Mouse (Mus musculus) intestine, embryonic 14.5 days (tissue): ENCODE results near the gene Sema3f. TPM values are rescaled to one million over a fixed set of nuclear protein-coding genes. Genes with fewer than 3 reads are reported as not detected.
"Not testable (repeated sequence)": the region's sequence is repeated elsewhere in the genome, so short reads cannot be mapped to it uniquely, and the experiment has no call there.

Experiments used
- ATAC-seq: fragments of 200-750 bp; cut with Nextera tagmentation; replicated peaks from 2 replicates; pipeline ENCODE4 v1.8.0; 2017; ENCODE audit warnings: low read depth, moderate number of reproducible peaks, moderate TSS enrichment, moderate library complexity; ENCODE audit not compliant: low FRiP score, low TSS enrichment
- DNase-seq: peaks from one replicate; pipeline ENCODE4 v3.0.0-alpha.2; 2018; ENCODE audit warnings: low spot score
- H3K27ac ChIP-seq: fragments of 300-500 bp; sonication (generic); 2 replicates; pipeline ENCODE4 v1.5.1; 2014; ENCODE audit warnings: low read depth, mild to moderate bottlenecking, control low read depth
- H3K27me3 ChIP-seq: fragments of 300-500 bp; sonication (generic); replicated peaks from 2 replicates; pipeline ENCODE4 v1.6.1; 2014; ENCODE audit warnings: low read length, control low read depth; ENCODE audit not compliant: control insufficient read depth, insufficient read depth
- H3K36me3 ChIP-seq: fragments of 300-500 bp; sonication (generic); 2 replicates; pipeline ENCODE4 v1.6.1; 2014; ENCODE audit warnings: low read length, control low read depth; ENCODE audit not compliant: control insufficient read depth, insufficient read depth
- H3K4me1 ChIP-seq: fragments of 300-500 bp; sonication (generic); replicated peaks from 2 replicates; pipeline ENCODE4 v1.6.1; 2014; ENCODE audit warnings: low read length, control low read depth, mixed read lengths; ENCODE audit not compliant: control insufficient read depth, insufficient read depth
- H3K4me2 ChIP-seq: fragments of 300-500 bp; sonication (generic); 2 replicates; pipeline ENCODE4 v1.6.1; 2014; ENCODE audit warnings: low read length
- H3K4me3 ChIP-seq: fragments of 300-500 bp; sonication (generic); 2 replicates; pipeline ENCODE4 v1.5.1; 2014; ENCODE audit warnings: low read depth, low read length, control low read depth, mixed read lengths
- H3K9ac ChIP-seq: fragments of 300-500 bp; sonication (generic); 2 replicates; pipeline ENCODE4 v1.6.1; 2014; ENCODE audit warnings: mild to moderate bottlenecking, low read length
- H3K9me3 ChIP-seq: fragments of 300-500 bp; sonication (generic); 2 replicates; pipeline ENCODE4 v1.6.1; 2016; ENCODE audit warnings: low read length, control low read depth; ENCODE audit not compliant: control insufficient read depth
- WGBS: fragments of 180-500 bp; shearing (Covaris S2); extraction: QIAGEN DNeasy Blood & Tissue Kit; methylation state at CpG from one replicate; pipeline ENCODE4 v1.1.7; 2014; 5-methylcytosine and 5-hydroxymethylcytosine counted together
- polyA plus RNA-seq: library from polyadenylated mRNA; unstranded; fragments of >200 nt; fragmentation: Nextera tagmentation; extraction: Ambion mirVana; gene quantifications from 2 replicates; pipeline ENCODE4 v1.2.1, GENCODE M21; 2014

Sema3f gene
- polyA plus RNA-seq, 1 experiment from 2014 or later = 16.3 TPM

GRCm38 (mm10) chr9:107690391-107690790, 19.9 kb downstream of the Sema3f start:
- H3K36me3 ChIP-seq = peaks cover 58% of the 10 kb centered on the region
- DNase-seq (no peak), ATAC-seq (no peak)
- no peak overlapping the region for H3K4me3 ChIP-seq
- 72% methylated on average over 8 of the region's 8 CpGs for WGBS
- H3K9me3 ChIP-seq = no peaks in the 10 kb centered on the region
- no peaks in the 10 kb centered on the region for H3K27me3 ChIP-seq
- H3K4me2 ChIP-seq = no peak overlapping the region
- no peaks in the 10 kb centered on the region for H3K4me1 ChIP-seq
- no peak overlapping the region for H3K9ac ChIP-seq
- H3K27ac ChIP-seq = no peak overlapping the region

- Histone ChIP-seq H3K9me3 (no peaks in the 10 kb centered on the region), H3K4me2 (no peak overlapping the region), H3K9ac (no peak overlapping the region), H3K4me3 (no peak overlapping the region), H3K36me3 (peaks cover 66% of the 10 kb centered on the region), H3K27ac (no peak overlapping the region), H3K27me3 (no peaks in the 10 kb centered on the region), H3K4me1 (no peaks in the 10 kb centered on the region)
- ATAC-seq (no peak), DNase-seq (no peak)
- 80% methylated on average over 7 of the region's 7 CpGs for WGBS
Measured at GRCm38 (mm10) chr9:107688939-107689338, 21.3 kb downstream of the Sema3f start.

GRCm38 (mm10) chr9:107688415-107688814, 21.9 kb downstream of the Sema3f start:
- no peaks in the 10 kb centered on the region for H3K9me3 ChIP-seq
- H3K4me1 ChIP-seq = no peaks in the 10 kb centered on the region
- WGBS = 80% methylated on average over 5 of the region's 5 CpGs
- no peak overlapping the region for H3K9ac ChIP-seq
- no peak overlapping the region for H3K27ac ChIP-seq
- no peaks in the 10 kb centered on the region for H3K27me3 ChIP-seq
- no peak overlapping the region for H3K4me3 ChIP-seq
- DNase-seq (no peak), ATAC-seq (no peak)
- no peak overlapping the region for H3K4me2 ChIP-seq
- H3K36me3 ChIP-seq = peaks cover 71% of the 10 kb centered on the region

GRCm38 (mm10) chr9:107685231-107685981, 24.9 kb downstream of the Sema3f start:
- WGBS = 45% methylated on average over 17 of the region's 17 CpGs
- H3K36me3 ChIP-seq = peaks cover 69% of the 10 kb centered on the region
- H3K4me3 ChIP-seq = no peak overlapping the region
- H3K4me1 ChIP-seq = no peaks in the 10 kb centered on the region
- peak; percentile 88 for DNase-seq
- H3K27ac ChIP-seq = no peak overlapping the region
- H3K4me2 ChIP-seq = no peak overlapping the region
- no peak overlapping the region for H3K9ac ChIP-seq
- ATAC-seq = peak; percentile 72
- no peaks in the 10 kb centered on the region for H3K9me3 ChIP-seq
- no peaks in the 10 kb centered on the region for H3K27me3 ChIP-seq

GRCm38 (mm10) chr9:107682405-107682804, 27.9 kb downstream of the Sema3f start:
- peaks cover 46% of the 10 kb centered on the region for H3K36me3 ChIP-seq
- H3K9me3 ChIP-seq = no peaks in the 10 kb centered on the region
- H3K27me3 ChIP-seq = peaks cover 4% of the 10 kb centered on the region
- no peak overlapping the region for H3K9ac ChIP-seq
- no peak for ATAC-seq
- 86% methylated on average over 20 of the region's 20 CpGs for WGBS
- no peak overlapping the region for H3K4me2 ChIP-seq
- no peak overlapping the region for H3K27ac ChIP-seq
- H3K4me3 ChIP-seq = no peak overlapping the region
- DNase-seq = no peak
- H3K4me1 ChIP-seq = no peaks in the 10 kb centered on the region

GRCm38 (mm10) chr9:107679501-107679900, 30.8 kb downstream of the Sema3f start, which contains the start of gene Gnat1:
Gnat1 (minus strand) TSS chr9:107679712.
- 40% methylated on average over 5 of the region's 5 CpGs for WGBS
- no peak for ATAC-seq

GRCm38 (mm10) chr9:107678861-107679260, 31.4 kb downstream of the Sema3f start:
- no peak overlapping the region for H3K27ac ChIP-seq
- H3K4me1 ChIP-seq = peaks cover 5% of the 10 kb centered on the region; the same call in 1 of the 2 replicates
- WGBS = 94% methylated on average over 2 of the region's 2 CpGs
- no peak overlapping the region for H3K9ac ChIP-seq
- H3K9me3 ChIP-seq = no peaks in the 10 kb centered on the region
- no peak overlapping the region for H3K4me2 ChIP-seq
- H3K27me3 ChIP-seq = peaks cover 36% of the 10 kb centered on the region
- DNase-seq = no peak
- ATAC-seq = no peak
- no peak overlapping the region for H3K4me3 ChIP-seq
- peaks cover 20% of the 10 kb centered on the region for H3K36me3 ChIP-seq

More at GRCm38 (mm10) chr9:107679501-107679900, 30.8 kb downstream of the Sema3f start, which contains the start of gene Gnat1:
- no peak within 1 kb of the TSS for H3K9ac ChIP-seq
- peaks cover 27% of the 10 kb centered on the region for H3K36me3 ChIP-seq
- H3K27me3 ChIP-seq = peaks cover 33% of the 10 kb centered on the region
- DNase-seq = no peak
- H3K4me1 ChIP-seq = peaks cover 5% of the 10 kb centered on the region; the same call in 1 of the 2 replicates
- H3K27ac ChIP-seq = no peak within 1 kb of the TSS
- H3K4me2 ChIP-seq = no peak within 1 kb of the TSS
- no peaks in the 10 kb centered on the region for H3K9me3 ChIP-seq
- H3K4me3 ChIP-seq = no peak within 1 kb of the TSS

- Histone ChIP-seq H3K36me3 (peaks cover 11% of the 10 kb centered on the region), H3K27me3 (peaks cover 36% of the 10 kb centered on the region)
- WGBS = 38% methylated on average over 14 of the region's 14 CpGs
- not testable (repeated sequence) for ATAC-seq, H3K9me3 ChIP-seq, H3K27ac ChIP-seq, H3K4me2 ChIP-seq, H3K9ac ChIP-seq, H3K4me3 ChIP-seq, H3K4me1 ChIP-seq
- DNase-seq = peak; percentile 91
Measured at GRCm38 (mm10) chr9:107677819-107678526, 32.3 kb downstream of the Sema3f start.
